ENCODE assay signal across 8 mouse cellular contexts in the genomic region with DNA sequence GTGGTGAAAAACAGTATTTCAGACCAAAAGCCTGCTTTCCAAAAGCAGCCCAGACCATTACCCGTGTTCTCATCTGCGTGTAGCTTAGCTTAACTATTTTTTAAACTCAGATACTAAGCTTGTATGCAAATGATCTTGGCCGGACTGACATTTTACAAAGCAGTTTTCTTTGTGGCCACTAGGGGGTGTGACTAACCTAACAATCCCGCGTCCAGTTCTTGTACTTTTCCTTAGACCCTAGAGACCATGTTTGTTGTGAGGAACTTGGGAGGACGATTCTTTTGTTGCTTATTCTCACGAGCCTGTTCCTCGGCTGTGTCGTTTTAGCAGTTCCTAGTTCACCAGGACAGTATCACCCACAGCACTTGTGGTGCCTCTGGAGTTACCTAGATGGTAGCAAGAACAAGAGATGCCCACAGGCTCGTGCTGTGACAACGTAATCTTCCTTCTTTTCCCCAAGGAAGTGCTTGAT.
A peak's percentile ranks its signal among the peaks of the same experiment; 100 is the strongest.
DNase-seq lines count a peak whose midpoint lies in the region; ATAC-seq lines count a peak whose summit lies in the region.

No protein-coding gene starts in this region.

- H3K9ac ChIP-seq in embryonic facial prominence, embryonic 11.5 days (replicated peaks; ENCODE audit: low read length) = peak overlapping the region; percentile 18; the same call in 1 of the 2 replicates
- no peak overlapping the region for H3K9ac ChIP-seq in heart, embryonic 15.5 days
- H3K9ac ChIP-seq in kidney, embryonic 15.5 days = peak overlapping the region; percentile 12; the same call in 1 of the 2 replicates
- no peak overlapping the region for H3K9ac ChIP-seq in liver, embryonic 12.5 days

- H3K27ac ChIP-seq in embryonic facial prominence, embryonic 11.5 days (replicated peaks; ENCODE audit: low read depth, low read length) = no peak overlapping the region
- H3K27ac ChIP-seq in heart, embryonic 15.5 days = no peak overlapping the region
- H3K27ac ChIP-seq in kidney, embryonic 15.5 days = no peak overlapping the region
- peak overlapping the region; percentile 59; the same call in 1 of the 2 replicates for H3K27ac ChIP-seq in liver, embryonic 12.5 days

- 0 out of 2 replicates have a peak, but pooled peaks have one; percentile 52 for ATAC-seq in embryonic facial prominence, embryonic 11.5 days (replicated peaks; ENCODE audit: insufficient number of reproducible peaks, low FRiP score, low TSS enrichment, low read depth)
- ATAC-seq in heart, embryonic 15.5 days (replicated peaks; ENCODE audit: insufficient number of reproducible peaks, insufficient read depth, low FRiP score, low read depth) = peak; percentile 25; the same call in 1 of the 2 replicates
- ATAC-seq in kidney, embryonic 15.5 days (replicated peaks; ENCODE audit: low FRiP score) = peak; percentile 62; the same call in 1 of the 2 replicates
- peak; percentile 56 for ATAC-seq in liver, embryonic 12.5 days

- H3K4me1 ChIP-seq in embryonic facial prominence, embryonic 11.5 days (ENCODE audit: control insufficient read depth, insufficient read depth, low read length) = no peaks in the 10 kb centered on the region
- 0 out of 2 replicates have a peak, but pooled peaks cover 3% of the 10 kb centered on the region for H3K4me1 ChIP-seq in heart, embryonic 15.5 days (replicated peaks)
- H3K4me1 ChIP-seq in kidney, embryonic 15.5 days = peaks cover 2% of the 10 kb centered on the region; the same call in 1 of the 2 replicates
- peaks cover 44% of the 10 kb centered on the region for H3K4me1 ChIP-seq in liver, embryonic 12.5 days

- H3K27me3 ChIP-seq in embryonic facial prominence, embryonic 11.5 days (ENCODE audit: control insufficient read depth, insufficient read depth, low read length) = no peaks in the 10 kb centered on the region
- no peaks in the 10 kb centered on the region for H3K27me3 ChIP-seq in heart, embryonic 15.5 days
- no peaks in the 10 kb centered on the region for H3K27me3 ChIP-seq in kidney, embryonic 15.5 days
- no peaks in the 10 kb centered on the region for H3K27me3 ChIP-seq in liver, embryonic 12.5 days (replicated peaks)

- H3K36me3 ChIP-seq in embryonic facial prominence, embryonic 11.5 days (replicated peaks; ENCODE audit: control insufficient read depth, insufficient read depth, low read depth, low read length) = no peaks in the 10 kb centered on the region; the same call in 1 of the 2 replicates
- peaks cover 39% of the 10 kb centered on the region for H3K36me3 ChIP-seq in heart, embryonic 15.5 days
- peaks cover 48% of the 10 kb centered on the region for H3K36me3 ChIP-seq in kidney, embryonic 15.5 days
- H3K36me3 ChIP-seq in liver, embryonic 12.5 days = peaks cover 36% of the 10 kb centered on the region

- WGBS in embryonic facial prominence, embryonic 11.5 days = 19% methylated on average over 11 of the region's 11 CpGs
- 17% methylated on average over 11 of the region's 11 CpGs for WGBS in heart, embryonic 15.5 days
- WGBS in kidney, embryonic 15.5 days = 14% methylated on average over 11 of the region's 11 CpGs
- 19% methylated on average over 11 of the region's 11 CpGs for WGBS in liver, embryonic 12.5 days (ENCODE audit: insufficient replicate concordance)

- peak; percentile 74 for DNase-seq in CD4-positive, CD25-positive, alpha-beta regulatory T cell, adult 2 months (ENCODE audit: low read depth, low spot score)
- DNase-seq in adrenal gland, postnatal 10 days = peak; percentile 57
- DNase-seq in embryonic facial prominence, embryonic 11.5 days (ENCODE audit: low spot score) = peak; percentile 81
- DNase-seq in naive thymus-derived CD4-positive, alpha-beta T cell, adult 2 months (ENCODE audit: low read depth) = peak; percentile 78
- DNase-seq in thymus, postnatal 0 days (ENCODE audit: low spot score) = peak; percentile 79

- no peaks in the 10 kb centered on the region for H3K9me3 ChIP-seq in embryonic facial prominence, embryonic 11.5 days (replicated peaks; ENCODE audit: control insufficient read depth, low read length)
- H3K9me3 ChIP-seq in heart, embryonic 15.5 days (replicated peaks) = no peaks in the 10 kb centered on the region
- H3K9me3 ChIP-seq in kidney, embryonic 15.5 days (replicated peaks) = no peaks in the 10 kb centered on the region
- no peaks in the 10 kb centered on the region for H3K9me3 ChIP-seq in liver, embryonic 12.5 days (replicated peaks)

- H3K4me3 ChIP-seq in embryonic facial prominence, embryonic 11.5 days (ENCODE audit: low read depth, low read length) = no peak overlapping the region
- H3K4me3 ChIP-seq in heart, embryonic 15.5 days = no peak overlapping the region
- no peak overlapping the region for H3K4me3 ChIP-seq in kidney, embryonic 15.5 days (replicated peaks)
- no peak overlapping the region for H3K4me3 ChIP-seq in liver, embryonic 12.5 days

- H3K4me2 ChIP-seq in embryonic facial prominence, embryonic 11.5 days (ENCODE audit: low read depth, low read length) = no peak overlapping the region
- H3K4me2 ChIP-seq in heart, embryonic 15.5 days = no peak overlapping the region
- 0 out of 2 replicates have a peak overlapping the region, but pooled peaks have one; percentile 20 for H3K4me2 ChIP-seq in kidney, embryonic 15.5 days
- H3K4me2 ChIP-seq in liver, embryonic 12.5 days = peak overlapping the region; percentile 37

Comparison
In these comparisons a context has a peak if more than half of its experiments do, and no peak if none do; other contexts are left out.
1. H3K4me2 ChIP-seq: peak in kidney, embryonic 15.5 days (single experiment) and liver, embryonic 12.5 days (single experiment); none in embryonic facial prominence, embryonic 11.5 days (single experiment) and heart, embryonic 15.5 days (single experiment).
2. H3K9ac ChIP-seq: peak in embryonic facial prominence, embryonic 11.5 days (single experiment) and kidney, embryonic 15.5 days (single experiment); none in heart, embryonic 15.5 days (single experiment) and liver, embryonic 12.5 days (single experiment).
3. Peak in every context shown above with its lines, with median percentiles within 50 percentile points of each other: DNase-seq and ATAC-seq.